Mouse (Mus musculus) adrenal gland, adult (tissue): ENCODE measurements around the gene Bmpr1a.

ENCODE experiments used
- DNase-seq, 2 experiments: peaks; one replicate each; pipeline ENCODE4 v3.0.0; 2022 to 2023; ENCODE audit warnings: low spot score in 1 of 2; ENCODE audit not compliant: inconsistent age in 2 of 2

Bmpr1a gene

GRCm38 (mm10) chr14:34508187-34508840, 5.2 kb upstream of the Bmpr1a start:
- peak; percentile 76 to 89 for DNase-seq

- peak in 1 of 2 experiments; percentile 25 for DNase-seq
These were observed 2.2 kb upstream of the Bmpr1a start for GRCm38 (mm10) chr14:34505309-34505708.

DNA sequence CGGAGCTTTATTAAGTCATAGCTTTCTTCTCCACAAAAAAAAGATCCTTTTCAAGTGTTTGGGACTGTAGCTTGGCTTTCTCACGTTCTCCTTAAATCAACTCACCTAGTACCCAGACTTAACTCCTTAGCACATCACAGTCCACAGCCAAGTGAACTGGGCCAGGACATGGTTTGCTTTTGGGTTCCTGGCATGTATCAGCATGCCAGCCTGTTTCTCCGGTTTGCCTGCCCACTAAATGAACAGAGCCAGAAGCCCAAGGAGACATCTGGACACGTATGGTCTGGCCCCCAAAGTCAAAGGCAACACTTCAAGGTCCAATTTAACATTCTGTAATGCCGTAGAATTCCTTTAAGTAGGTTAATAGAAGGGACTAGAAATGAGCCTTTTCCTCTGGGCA, 1.2 kb upstream of the Bmpr1a start:
- DNase-seq, result peak in 1 of 2 experiments; percentile 31

GRCm38 (mm10) chr14:34503759-34504158, 618 bp upstream of the Bmpr1a start:
- peak in 1 of 2 experiments; percentile 24 for DNase-seq

DNA sequence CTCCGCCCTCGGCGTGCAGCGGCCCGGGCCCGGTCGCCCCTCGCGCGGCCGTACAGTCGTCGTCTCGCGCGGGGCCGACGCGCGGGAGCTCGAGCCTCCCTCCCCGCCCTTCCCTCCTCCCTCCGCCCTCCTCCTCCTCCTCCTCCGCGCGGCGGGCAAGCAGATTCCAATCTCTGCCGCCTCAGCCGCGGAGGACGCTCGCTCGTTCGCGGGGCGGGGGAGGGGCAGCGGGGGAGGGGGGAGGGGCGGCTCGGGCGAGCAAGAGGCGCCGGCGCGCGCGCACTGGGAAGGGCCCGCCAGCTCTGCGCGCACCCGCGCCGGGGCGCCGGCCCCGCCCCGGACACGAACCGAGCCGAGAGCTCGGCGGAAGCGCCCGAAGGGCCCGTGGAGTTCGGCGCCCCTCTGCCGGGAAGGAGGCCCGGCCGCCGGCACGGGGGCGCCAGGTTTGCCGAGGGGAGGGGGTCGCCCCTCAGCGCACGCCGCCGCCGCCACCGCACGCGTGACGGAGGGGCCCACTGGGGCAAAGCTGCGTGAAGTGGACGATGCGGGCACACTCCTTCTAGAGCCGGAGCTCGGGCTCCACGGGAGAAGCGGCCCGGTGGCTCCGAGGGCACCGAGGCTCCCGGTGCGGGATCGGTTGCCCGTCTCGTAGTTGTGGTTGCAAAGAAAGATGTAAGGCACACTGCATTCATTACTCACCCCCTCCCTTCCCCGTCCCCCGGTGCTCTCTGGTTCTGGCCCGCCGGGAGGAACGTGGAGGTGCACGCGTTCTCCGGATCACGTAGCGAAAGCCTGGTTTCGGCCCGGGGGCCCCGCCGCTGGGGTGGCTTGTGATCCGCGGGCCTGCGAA, 441 bp downstream of the Bmpr1a start:
- DNase-seq, result peak; percentile 92 to 96

DNA sequence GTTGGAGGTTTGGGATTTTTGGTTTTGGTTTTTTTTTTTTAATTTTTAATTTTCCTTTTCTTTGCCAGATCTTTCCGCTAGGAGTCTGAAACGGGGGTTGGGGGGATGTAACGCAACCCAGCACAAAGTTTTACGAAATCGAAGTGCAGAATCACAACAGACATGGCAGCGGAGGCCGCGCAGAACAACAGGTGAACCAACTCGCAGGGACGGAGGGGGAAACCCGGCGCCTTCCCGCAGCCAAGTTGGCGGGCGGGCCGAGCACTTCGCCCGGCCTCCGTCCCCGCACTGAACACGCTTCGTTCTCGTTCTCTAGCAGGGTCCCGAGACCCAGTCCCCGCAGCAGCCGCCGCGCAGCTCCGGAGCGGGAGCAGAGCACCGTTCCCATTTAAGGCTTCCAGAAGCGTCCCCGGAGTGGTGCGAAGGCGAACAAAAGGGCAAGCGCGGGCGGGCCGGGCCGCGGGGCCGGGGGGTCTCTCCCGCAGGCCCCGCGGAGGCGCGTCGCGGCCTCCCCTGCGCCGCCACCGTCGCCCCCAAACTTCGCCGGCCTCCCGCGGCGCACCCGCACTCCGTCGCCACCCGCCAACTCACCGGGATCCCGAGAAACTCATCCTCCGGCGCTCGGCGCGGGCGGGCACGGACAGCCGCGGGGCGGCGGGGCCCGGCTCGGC, 1.2 kb downstream of the Bmpr1a start:
- DNase-seq, result peak; percentile 71 to 90

GRCm38 (mm10) chr14:34501447-34501803, 1.7 kb downstream of the Bmpr1a start:
- DNase-seq, result peak in 1 of 2 experiments; percentile 85

DNA sequence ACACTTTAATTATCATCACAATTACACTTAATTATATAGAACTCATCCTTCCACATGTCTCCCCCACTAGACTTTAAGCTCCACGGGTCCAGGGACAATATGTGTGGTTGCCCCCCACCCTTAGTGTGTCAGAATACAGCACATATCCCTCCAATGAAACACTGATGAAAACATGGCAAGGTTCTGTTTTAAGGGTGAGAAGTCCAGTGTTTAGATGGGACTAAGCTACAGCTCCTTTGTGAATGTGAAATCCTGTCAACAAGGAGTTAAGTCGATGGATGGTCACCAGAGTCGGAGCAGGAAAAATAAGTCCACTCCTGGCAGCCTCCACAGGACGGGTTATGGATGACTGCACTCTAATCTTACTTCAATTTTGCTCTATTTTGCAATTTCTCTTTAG, 2.8 kb downstream of the Bmpr1a start:
- peak in 1 of 2 experiments; percentile 69 for DNase-seq

DNA sequence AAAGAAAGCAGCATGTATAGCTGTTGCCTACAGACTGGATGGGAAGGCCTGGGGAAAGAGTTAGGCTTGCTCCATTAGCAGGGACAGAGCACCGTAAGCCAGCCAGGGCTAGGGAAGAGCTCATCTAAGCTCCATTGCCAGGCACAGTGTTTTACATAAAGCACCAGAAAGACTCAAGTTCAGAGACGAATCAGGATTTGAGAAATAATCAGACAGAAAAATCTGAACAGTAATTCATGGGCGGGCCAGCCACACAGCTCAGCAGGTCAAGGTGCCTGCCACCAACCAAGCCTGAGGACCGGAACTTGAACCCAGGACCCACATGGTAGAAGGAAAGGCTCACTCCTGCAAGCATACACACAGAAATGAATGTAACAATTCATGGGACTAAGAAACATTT, 3.5 kb downstream of the Bmpr1a start:
- DNase-seq, result peak; percentile 31 to 78

GRCm38 (mm10) chr14:34497346-34497745, 5.8 kb downstream of the Bmpr1a start:
- peak; percentile 37 to 77 for DNase-seq

DNA sequence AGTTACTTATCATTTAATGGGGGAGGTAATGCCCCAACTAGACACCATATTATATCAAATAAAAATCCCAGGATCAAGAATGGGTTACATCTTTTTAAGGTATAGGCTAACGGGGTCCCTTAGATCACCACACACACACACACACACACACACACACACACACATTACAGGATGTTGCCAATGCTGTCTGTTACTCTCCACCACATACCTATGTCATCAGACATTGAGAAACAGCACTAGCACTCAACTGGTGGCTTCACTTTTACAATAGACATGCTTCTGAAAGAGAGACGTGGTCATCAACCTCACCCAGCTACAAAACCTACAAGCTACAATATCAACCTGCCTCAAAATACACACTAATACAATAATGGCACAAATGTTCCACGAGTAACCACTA, 9.5 kb downstream of the Bmpr1a start:
- DNase-seq, result no peak

- DNase-seq, result no peak
These were observed 10.5 kb downstream of the Bmpr1a start for GRCm38 (mm10) chr14:34492688-34493087.

- DNase-seq, result no peak
These were observed 12.2 kb downstream of the Bmpr1a start for GRCm38 (mm10) chr14:34490965-34491364.

- DNase-seq, result peak in 1 of 2 experiments; percentile 52
These were observed 13.2 kb downstream of the Bmpr1a start for GRCm38 (mm10) chr14:34489928-34490327.

GRCm38 (mm10) chr14:34486169-34486568, 17.0 kb downstream of the Bmpr1a start:
- no peak for DNase-seq

DNA sequence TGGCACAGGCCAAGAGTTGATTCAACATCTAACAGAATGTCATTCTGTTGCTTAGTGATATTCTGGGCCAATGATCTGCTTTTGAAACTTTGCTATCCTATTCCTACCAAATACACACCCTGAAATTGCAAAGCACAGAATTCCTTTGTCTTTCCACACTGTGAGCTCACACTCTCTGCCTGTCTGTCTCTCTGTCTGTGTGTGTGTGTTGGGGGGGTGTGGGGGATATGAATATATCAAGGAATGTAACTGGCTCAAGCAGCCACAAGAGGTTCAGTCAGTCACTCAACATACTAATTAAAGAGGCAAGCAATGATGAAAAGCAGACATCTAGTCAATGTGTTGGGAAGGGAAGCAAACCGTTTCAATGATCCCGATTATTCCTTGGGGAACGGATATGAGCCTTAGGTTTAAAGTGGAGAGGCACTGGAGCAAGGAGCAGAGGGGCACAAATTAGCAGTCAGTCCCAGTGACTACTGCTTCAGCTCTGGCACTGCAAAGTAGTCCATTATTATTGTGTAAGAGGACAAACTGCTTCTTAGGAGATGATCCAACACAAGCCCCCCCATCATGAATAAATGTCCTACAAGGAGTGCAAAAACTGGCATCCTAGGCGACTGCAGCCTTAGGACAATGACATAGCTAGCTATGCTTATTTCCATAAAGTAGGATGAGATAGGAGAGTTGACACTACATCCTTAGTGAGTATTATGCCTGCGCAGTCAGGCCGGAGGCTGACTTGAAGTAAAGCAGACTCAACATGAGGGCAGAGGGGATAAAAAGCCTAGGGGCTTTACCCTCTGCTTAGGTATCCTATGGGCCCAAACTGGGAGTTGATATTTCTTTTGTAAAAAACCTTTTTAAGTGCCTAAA, 19.4 kb downstream of the Bmpr1a start:
- no peak for DNase-seq

- no peak for DNase-seq
These were observed 31.6 kb downstream of the Bmpr1a start for GRCm38 (mm10) chr14:34471591-34471990.

DNA sequence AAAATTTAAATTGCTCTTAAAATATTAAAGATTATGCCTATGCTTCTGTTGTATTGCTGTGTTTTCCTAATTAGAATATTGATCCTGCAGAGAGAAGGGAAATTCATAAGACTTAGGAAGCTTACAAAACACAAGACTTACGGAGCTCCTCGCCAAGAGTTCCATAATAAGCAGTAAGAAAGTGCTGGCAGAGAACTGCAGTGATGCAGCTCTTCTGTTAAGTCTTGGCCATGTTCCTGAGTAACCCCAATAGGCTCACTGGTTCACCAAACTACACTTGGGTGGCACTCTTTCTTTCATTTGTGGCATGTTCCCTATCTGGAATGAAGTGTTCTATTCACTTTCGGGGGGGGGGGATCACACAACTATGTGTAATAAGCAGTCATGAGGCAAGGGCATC, 36.9 kb downstream of the Bmpr1a start:
- peak in 1 of 2 experiments; percentile 22 for DNase-seq

DNA sequence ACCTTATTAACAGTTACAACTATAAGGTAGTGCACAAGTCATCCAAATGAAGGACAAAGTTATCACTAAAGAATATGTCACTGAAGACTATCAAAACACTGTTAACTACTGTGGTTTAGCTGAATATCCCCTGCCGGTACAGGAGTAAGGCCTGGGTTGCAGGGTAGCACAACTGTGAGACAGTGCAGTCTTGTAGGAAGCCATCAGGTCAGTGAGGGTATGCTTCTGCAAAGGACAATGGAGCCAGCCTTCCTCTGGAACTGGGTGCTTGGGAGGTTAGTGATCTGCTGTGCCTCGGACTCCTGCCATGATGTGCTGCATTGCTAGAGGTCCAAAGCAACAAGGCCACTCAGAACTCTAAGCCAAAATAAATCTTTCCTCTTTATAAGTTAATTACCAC, 43.8 kb downstream of the Bmpr1a start:
- DNase-seq, result peak in 1 of 2 experiments; percentile 55

DNA sequence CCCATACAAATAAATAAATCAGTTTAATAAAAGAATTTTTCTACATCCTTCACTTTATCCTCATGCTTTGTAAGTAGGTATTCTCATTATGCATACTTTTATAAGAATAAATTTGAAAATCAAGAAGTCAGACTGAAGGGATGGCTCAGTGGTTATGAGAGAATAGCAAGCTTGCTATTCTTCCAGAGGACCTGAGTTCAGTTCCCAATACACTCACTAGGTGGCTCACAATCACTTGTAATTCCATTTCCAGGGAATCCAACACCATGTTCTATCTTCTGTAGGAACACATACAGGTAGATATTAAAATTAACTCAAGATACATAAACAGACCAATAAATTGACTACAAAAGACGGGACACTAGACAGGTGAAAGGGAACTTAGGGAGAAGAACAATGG, 44.3 kb downstream of the Bmpr1a start:
- peak; percentile 21 to 85 for DNase-seq

DNA sequence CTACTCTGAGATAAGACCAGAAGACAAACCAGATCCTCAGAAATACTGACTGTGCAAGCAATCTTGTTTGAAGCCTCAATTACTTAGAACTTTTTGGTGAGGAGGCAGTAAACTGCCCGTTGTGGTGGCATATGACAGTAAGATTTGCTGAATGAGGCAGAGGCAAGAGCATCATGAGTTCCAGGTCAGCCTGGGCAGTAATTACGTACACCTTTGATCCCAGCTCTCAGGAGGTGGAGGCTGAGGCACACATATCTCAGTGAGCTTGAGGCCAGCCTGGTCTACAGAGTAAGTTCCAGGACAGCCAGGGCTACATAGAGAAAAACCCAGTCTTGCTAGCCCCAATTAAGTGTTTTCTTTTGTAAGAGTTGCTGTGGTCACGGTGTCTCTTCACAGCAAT, 48.9 kb downstream of the Bmpr1a start:
- peak in 1 of 2 experiments; percentile 21 for DNase-seq
